In genomic region chr1:39478896-39479200, GRCm38 (mm10) we compare ENCODE assay signal across 8 mouse cellular contexts. TPM values are rescaled to one million over a fixed set of nuclear protein-coding genes. Genes with fewer than 3 reads are reported as not detected.
DNase-seq lines count a peak whose midpoint lies in the region; ATAC-seq and TF ChIP-seq lines count a peak whose summit lies in the region.

No protein-coding gene starts in this region.

- H3K9ac ChIP-seq in kidney, embryonic 15.5 days = peak overlapping the region; percentile 24; the same call in 1 of the 2 replicates
- peak overlapping the region; percentile 75 for H3K9ac ChIP-seq in hindbrain, postnatal 0 days (replicated peaks; ENCODE audit: low read length)
- peak overlapping the region; percentile 70 for H3K9ac ChIP-seq in midbrain, embryonic 14.5 days (replicated peaks; ENCODE audit: low read length)

- H3K27me3 ChIP-seq in kidney, embryonic 15.5 days = peaks cover 11% of the 10 kb centered on the region; the same call in 1 of the 2 replicates
- peaks cover 24% of the 10 kb centered on the region for H3K27me3 ChIP-seq in embryonic facial prominence, embryonic 10.5 days (replicated peaks; ENCODE audit: low read depth, poor library complexity, severe bottlenecking)
- no peaks in the 10 kb centered on the region for H3K27me3 ChIP-seq in hindbrain, postnatal 0 days (ENCODE audit: insufficient read depth, low read length)
- no peaks in the 10 kb centered on the region for H3K27me3 ChIP-seq in midbrain, embryonic 14.5 days (ENCODE audit: control insufficient read depth, insufficient read depth, low read length)

- 0 out of 2 replicates have a peak, but pooled peaks cover 2% of the 10 kb centered on the region for H3K9me3 ChIP-seq in kidney, embryonic 15.5 days (replicated peaks)
- H3K9me3 ChIP-seq in embryonic facial prominence, embryonic 10.5 days = peaks cover 4% of the 10 kb centered on the region; the same call in 1 of the 2 replicates
- no peaks in the 10 kb centered on the region for H3K9me3 ChIP-seq in hindbrain, postnatal 0 days (ENCODE audit: low read length)
- no peaks in the 10 kb centered on the region for H3K9me3 ChIP-seq in midbrain, embryonic 14.5 days (ENCODE audit: control insufficient read depth, low read length)

- WGBS in kidney, embryonic 15.5 days = 3% methylated on average over 10 of the region's 10 CpGs
- WGBS in embryonic facial prominence, embryonic 10.5 days = 5% methylated on average over 10 of the region's 10 CpGs
- WGBS in hindbrain, postnatal 0 days = 5% methylated on average over 10 of the region's 10 CpGs
- 5% methylated on average over 10 of the region's 10 CpGs for WGBS in midbrain, embryonic 14.5 days

- peak overlapping the region; percentile 88 for H3K27ac ChIP-seq in kidney, embryonic 15.5 days
- peak overlapping the region; percentile 86 for H3K27ac ChIP-seq in embryonic facial prominence, embryonic 10.5 days (replicated peaks)
- H3K27ac ChIP-seq in hindbrain, postnatal 0 days = peak overlapping the region; percentile 84
- peak overlapping the region; percentile 84 for H3K27ac ChIP-seq in midbrain, embryonic 14.5 days (replicated peaks; ENCODE audit: low read depth, low read length)

- no peaks in the 10 kb centered on the region for H3K36me3 ChIP-seq in kidney, embryonic 15.5 days
- H3K36me3 ChIP-seq in embryonic facial prominence, embryonic 10.5 days (replicated peaks) = no peaks in the 10 kb centered on the region
- H3K36me3 ChIP-seq in hindbrain, postnatal 0 days (ENCODE audit: insufficient read depth, low read length) = no peaks in the 10 kb centered on the region
- no peaks in the 10 kb centered on the region for H3K36me3 ChIP-seq in midbrain, embryonic 14.5 days (ENCODE audit: control insufficient read depth, insufficient read depth, low read length)

- H3K4me3 ChIP-seq in kidney, embryonic 15.5 days (replicated peaks) = peak overlapping the region; percentile 62
- peak overlapping the region; percentile 75 for H3K4me3 ChIP-seq in embryonic facial prominence, embryonic 10.5 days
- H3K4me3 ChIP-seq in hindbrain, postnatal 0 days (ENCODE audit: low read length) = peak overlapping the region; percentile 74
- H3K4me3 ChIP-seq in midbrain, embryonic 14.5 days (replicated peaks; ENCODE audit: low read depth, low read length) = peak overlapping the region; percentile 68

- DNase-seq in kidney, postnatal 36 days = no peak
- DNase-seq in embryonic facial prominence, embryonic 10.5 days (ENCODE audit: low spot score) = no peak
- no peak for DNase-seq in hindbrain, postnatal 0 days (ENCODE audit: low spot score)
- no peak for DNase-seq in midbrain, embryonic 14.5 days
- no peak for DNase-seq in layer of hippocampus, postnatal 25 days (ENCODE audit: extremely low spot score in 1 of 2, low spot score in 1 of 2)
- no peak for DNase-seq in lung, postnatal 25 days (ENCODE audit: low spot score)

- H3K4me1 ChIP-seq in kidney, embryonic 15.5 days = peaks cover 29% of the 10 kb centered on the region
- H3K4me1 ChIP-seq in embryonic facial prominence, embryonic 10.5 days = peaks cover 39% of the 10 kb centered on the region
- H3K4me1 ChIP-seq in hindbrain, postnatal 0 days (ENCODE audit: insufficient read depth, low read length) = peaks cover 16% of the 10 kb centered on the region; the same call in 1 of the 2 replicates
- H3K4me1 ChIP-seq in midbrain, embryonic 14.5 days (ENCODE audit: control insufficient read depth, insufficient read depth, low read length) = peaks cover 20% of the 10 kb centered on the region

- TF ChIP-seq CTCF in hindbrain, postnatal 0 days (IDR thresholded peaks at IDR 0.05; ENCODE audit: low read depth) = 0 out of 2 replicates have a peak, but pooled peaks have one; percentile 1

- peak overlapping the region; percentile 95 for H3K4me2 ChIP-seq in kidney, embryonic 15.5 days
- peak overlapping the region; percentile 95 for H3K4me2 ChIP-seq in hindbrain, postnatal 0 days (ENCODE audit: low read depth, low read length)
- peak overlapping the region; percentile 98 for H3K4me2 ChIP-seq in midbrain, embryonic 14.5 days (ENCODE audit: low read length)

- no peak for ATAC-seq in kidney, embryonic 15.5 days (replicated peaks; ENCODE audit: low FRiP score)
- no peak for ATAC-seq in hindbrain, postnatal 0 days
- ATAC-seq in midbrain, embryonic 14.5 days (ENCODE audit: low FRiP score, low TSS enrichment) = no peak
- no peak for ATAC-seq in cerebellum, adult (ENCODE audit: insufficient number of reproducible peaks, low FRiP score, low TSS enrichment)

RNA-seq across cellular contexts. Expression of gene Tbc1d8, which starts 0.3 kb away (rescaled TPM):
- polyA plus RNA-seq in kidney, embryonic 15.5 days (2015; fragmentation: Nextera tagmentation; extraction: Ambion mirVana) = 9.9 and 10.4 TPM in 2 replicates
- 5.2 and 5.3 TPM in 2 replicates for polyA plus RNA-seq in embryonic facial prominence, embryonic 10.5 days (2016; fragmentation: Nextera tagmentation; extraction: Ambion mirVana)
- total RNA-seq in hindbrain, postnatal 0 days (2014; rRNA removed) = 17.4 and 17.7 TPM in 2 replicates
- polyA plus RNA-seq in hindbrain, postnatal 0 days (2015; fragmentation: Nextera tagmentation; extraction: Ambion mirVana) = 7.6 and 7.8 TPM in 2 replicates
- 8.9 and 12.1 TPM in 2 replicates for polyA plus RNA-seq in midbrain, embryonic 14.5 days (2014; fragmentation: Nextera tagmentation; extraction: Ambion mirVana)
- total RNA-seq in layer of hippocampus, postnatal 25 days (2021) = 10 to 100 TPM; 11.4 to 12.7 TPM

RNA-seq across cellular contexts. Expression of gene Cnot11, which starts 55.9 kb away (rescaled TPM):
- polyA plus RNA-seq in kidney, embryonic 15.5 days (2015; fragmentation: Nextera tagmentation; extraction: Ambion mirVana) = 24.2 and 24.4 TPM in 2 replicates
- 23.2 and 25.3 TPM in 2 replicates for polyA plus RNA-seq in embryonic facial prominence, embryonic 10.5 days (2016; fragmentation: Nextera tagmentation; extraction: Ambion mirVana)
- total RNA-seq in hindbrain, postnatal 0 days (2014; rRNA removed) = 26.4 and 31.7 TPM in 2 replicates
- polyA plus RNA-seq in hindbrain, postnatal 0 days (2015; fragmentation: Nextera tagmentation; extraction: Ambion mirVana) = 12.3 and 12.7 TPM in 2 replicates
- 16.9 and 21.0 TPM in 2 replicates for polyA plus RNA-seq in midbrain, embryonic 14.5 days (2014; fragmentation: Nextera tagmentation; extraction: Ambion mirVana)
- 10 to 100 TPM; 22.0 to 22.9 TPM for total RNA-seq in layer of hippocampus, postnatal 25 days (2021)

Comparison
In these comparisons a context has a peak if more than half of its experiments do, and no peak if none do; other contexts are left out.
1. H3K9ac ChIP-seq: peak in every context shown above with its lines; median percentile 75 in hindbrain, postnatal 0 days; 70 in midbrain, embryonic 14.5 days; 24 in kidney, embryonic 15.5 days.